Mouse (Mus musculus): ENCODE results near the gene March1.
"Not testable (repeated sequence)": the region's sequence is repeated elsewhere in the genome, so short reads cannot be mapped to it uniquely, and the experiment has no call there.

The March1 gene

GRCm38 (mm10) chr8:66326396-66326795 is 708.7 kb downstream of the March1 start:
- DNase-seq = no peak

- DNase-seq = no peak
Observed at GRCm38 (mm10) chr8:66332206-66332605, 714.5 kb downstream of the March1 start.

DNA sequence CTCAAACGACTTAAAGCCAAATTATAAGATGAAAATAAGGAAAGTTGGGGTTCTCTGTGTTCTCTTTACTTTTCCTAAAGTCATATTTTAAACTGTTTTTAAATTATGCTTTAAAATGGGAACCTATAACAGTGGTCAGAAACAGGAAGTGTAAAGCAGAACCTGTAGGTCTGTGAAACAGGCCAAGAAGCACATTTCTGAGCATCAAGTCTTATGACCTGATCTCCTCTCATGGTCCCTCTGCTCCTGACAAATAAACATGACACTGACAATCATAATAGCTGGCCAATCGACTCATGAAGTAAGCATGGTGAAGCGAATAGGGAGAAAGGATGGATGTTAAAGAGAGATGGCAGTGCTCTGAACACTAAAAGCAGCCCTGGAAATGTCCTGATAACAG is 716.6 kb downstream of the March1 start:
- peak; percentile 30 for DNase-seq

GRCm38 (mm10) chr8:66339551-66339950 is 721.9 kb downstream of the March1 start:
- peak; percentile 21 for DNase-seq

- peak; percentile 48 for DNase-seq
Observed at GRCm38 (mm10) chr8:66342928-66343327, 725.2 kb downstream of the March1 start.

- DNase-seq = no peak
Observed at GRCm38 (mm10) chr8:66362882-66363801, 745.4 kb downstream of the March1 start.

DNA sequence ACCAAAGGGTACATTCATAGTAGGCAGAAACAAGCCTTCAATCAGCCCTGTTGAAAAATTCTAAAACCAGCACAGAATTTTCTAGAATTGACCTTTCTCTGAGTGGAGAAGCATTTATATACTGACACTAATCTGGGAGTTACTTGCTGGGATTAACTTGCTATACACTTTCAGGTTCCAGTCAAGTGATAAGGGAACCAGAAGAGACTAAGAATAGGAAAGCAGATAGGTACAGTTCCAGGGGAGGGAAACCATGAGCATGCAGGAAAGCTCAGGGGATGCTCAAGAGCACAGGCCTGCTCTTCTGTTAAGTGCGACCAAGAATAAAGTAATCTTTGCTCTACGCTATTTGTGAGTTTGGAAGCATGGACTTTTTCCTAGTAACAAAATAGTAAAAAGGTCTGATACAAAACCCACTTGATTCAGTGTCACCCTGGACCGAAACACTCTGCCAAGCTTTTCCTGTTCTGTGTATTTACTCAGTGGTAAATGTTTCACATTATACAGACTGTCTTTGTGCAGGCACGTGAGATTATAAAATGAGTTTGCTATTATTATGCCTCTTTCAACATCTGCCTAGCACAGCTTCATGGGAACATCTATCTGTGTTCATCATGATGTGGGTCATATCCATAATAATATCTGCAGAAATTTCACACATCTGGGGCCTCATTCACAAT is 766.1 kb downstream of the March1 start:
- DNase-seq = no peak

GRCm38 (mm10) chr8:66386008-66386407 is 768.3 kb downstream of the March1 start:
- DNase-seq = peak; percentile 57

- DNase-seq = peak; percentile 32
Observed at GRCm38 (mm10) chr8:66388693-66389092, 771.0 kb downstream of the March1 start.

DNA sequence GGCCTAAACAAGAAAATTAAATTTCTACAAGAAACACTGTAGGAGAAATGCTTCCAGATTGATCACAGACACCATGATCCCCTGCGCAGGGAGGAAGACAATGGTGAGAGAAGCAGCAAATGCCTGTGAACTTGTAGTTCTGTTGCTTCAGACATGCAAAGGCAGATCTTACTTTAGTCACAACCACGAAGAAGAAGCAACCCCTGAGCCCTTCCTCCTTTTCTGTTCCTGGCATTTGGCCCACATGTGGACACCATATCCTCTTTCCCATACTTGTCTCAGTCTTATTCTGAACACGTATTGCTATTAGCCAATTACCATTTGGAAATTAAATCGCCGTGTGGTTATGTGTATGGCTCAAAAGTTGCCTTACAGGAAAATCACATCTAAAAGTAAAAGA is 773.9 kb downstream of the March1 start:
- DNase-seq = peak; percentile 73

GRCm38 (mm10) chr8:66392900-66393299 is 775.2 kb downstream of the March1 start:
- DNase-seq = peak; percentile 32

DNA sequence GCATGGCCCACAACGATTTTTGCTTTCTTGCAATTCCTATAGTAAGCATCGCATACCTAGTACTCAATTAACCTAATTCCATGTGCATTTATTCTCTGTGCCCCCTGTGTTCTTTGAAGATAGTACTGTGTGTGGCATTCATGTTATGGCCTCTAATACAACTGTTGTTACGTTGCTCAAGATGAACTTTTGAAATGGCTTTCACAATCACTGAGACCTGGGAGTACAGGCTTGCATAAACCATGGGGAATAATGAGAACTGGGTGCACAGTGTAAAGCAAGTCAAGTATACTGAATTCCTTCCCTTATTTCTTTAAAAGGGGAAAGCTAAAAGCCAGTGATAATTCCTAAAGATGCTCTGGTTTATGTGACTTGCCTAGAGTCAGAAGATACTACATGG is 776.4 kb downstream of the March1 start:
- DNase-seq = peak; percentile 45

DNA sequence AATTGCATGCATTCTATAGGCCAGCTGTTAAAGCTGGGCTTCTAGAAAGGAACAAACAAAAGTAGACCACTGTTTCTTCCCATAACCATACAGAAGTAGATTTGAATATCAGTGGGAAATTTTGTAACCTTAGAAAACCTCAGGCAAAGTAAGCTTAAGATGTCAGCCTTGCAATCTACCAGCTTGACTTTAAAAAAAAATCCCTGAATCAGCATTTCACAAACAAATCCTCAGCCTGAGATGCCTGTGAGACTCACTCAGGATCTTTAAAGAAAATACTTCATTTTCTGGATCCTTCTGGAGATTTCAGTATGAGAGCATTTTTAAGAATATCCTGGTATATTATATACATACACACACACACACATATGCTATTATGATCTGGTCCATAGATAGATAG is 780.1 kb downstream of the March1 start:
- DNase-seq = no peak

- DNase-seq = no peak
Observed at GRCm38 (mm10) chr8:66400050-66400449, 782.4 kb downstream of the March1 start.

- no peak for DNase-seq
Observed at GRCm38 (mm10) chr8:66404711-66405414, 787.2 kb downstream of the March1 start.

DNA sequence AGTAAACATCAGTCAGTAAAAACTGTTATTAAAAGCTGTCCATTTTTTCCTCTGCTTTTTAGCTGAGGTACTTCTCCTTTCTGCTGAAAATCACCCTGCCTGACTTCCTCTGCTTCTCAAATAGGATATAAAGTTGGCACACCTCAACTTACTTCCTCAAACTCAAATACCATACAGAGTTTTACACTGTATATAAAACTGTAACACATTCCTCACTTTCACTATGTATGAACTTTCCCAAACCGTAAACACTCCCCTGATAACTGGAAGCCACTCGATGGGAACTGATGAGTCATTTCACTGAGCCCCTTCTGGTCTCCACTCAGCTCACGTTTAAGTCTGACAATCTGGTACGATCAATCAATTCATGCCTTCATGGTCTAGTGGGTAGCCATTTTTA is 788.1 kb downstream of the March1 start:
- DNase-seq = not testable (repeated sequence)

GRCm38 (mm10) chr8:66406596-66407361 is 789.1 kb downstream of the March1 start:
- no peak for DNase-seq

- no peak for DNase-seq
Observed at GRCm38 (mm10) chr8:66410080-66410615, 792.4 kb downstream of the March1 start.

GRCm38 (mm10) chr8:66413101-66413500 is 795.4 kb downstream of the March1 start:
- DNase-seq = no peak

GRCm38 (mm10) chr8:66415234-66415633 is 797.5 kb downstream of the March1 start:
- DNase-seq = no peak

- not testable (repeated sequence) for DNase-seq
Observed at GRCm38 (mm10) chr8:66417591-66417990, 799.9 kb downstream of the March1 start.

DNA sequence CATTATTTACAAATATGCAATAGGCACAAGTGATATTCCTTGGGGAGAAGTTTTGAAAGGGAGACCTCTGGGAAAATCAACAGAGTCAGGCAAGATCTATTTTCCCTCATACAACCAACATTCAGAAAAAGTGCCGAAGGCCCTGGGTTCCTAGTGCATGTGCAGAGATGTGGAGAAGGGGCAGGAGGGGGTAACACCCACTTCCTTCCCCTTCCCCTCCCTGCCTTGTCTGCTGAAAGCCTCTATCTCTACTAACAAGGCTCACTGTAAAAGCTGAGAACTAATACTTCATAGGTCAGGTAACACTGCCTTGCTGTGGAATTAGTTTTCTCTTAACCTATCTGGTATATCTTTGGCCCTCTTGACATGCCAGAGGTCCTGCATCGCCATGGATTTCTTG is 812.9 kb downstream of the March1 start:
- no peak for DNase-seq

All from lung, postnatal 36 days (tissue).